Mouse (Mus musculus): ENCODE results near the gene Hist1h2ae.
"Not testable (repeated sequence)": the region's sequence is repeated elsewhere in the genome, so short reads cannot be mapped to it uniquely, and the experiment has no call there.

Gene Hist1h2ae

GRCm38 (mm10) chr13:23571022-23571503 lies at the start of gene Hist1h2ae, which contains the start of gene Hist1h2bg:
Gene Hist1h2ae, minus strand, starts transcription at chr13:23571220.
Gene Hist1h2bg, plus strand, starts transcription at chr13:23571396.
- peak; percentile 96 for DNase-seq (ENCODE audit: low read depth, low spot score)

GRCm38 (mm10) chr13:23620056-23620732 lies 49.2 kb upstream of the Hist1h2ae start:
- DNase-seq (ENCODE audit: low read depth, low spot score), result peak; percentile 13

- no peak for DNase-seq (ENCODE audit: low read depth, low spot score)
These were observed 40.6 kb upstream of the Hist1h2ae start for GRCm38 (mm10) chr13:23611638-23612037.

GRCm38 (mm10) chr13:23610393-23610792 lies 39.4 kb upstream of the Hist1h2ae start:
- no peak for DNase-seq (ENCODE audit: low read depth, low spot score)

DNA sequence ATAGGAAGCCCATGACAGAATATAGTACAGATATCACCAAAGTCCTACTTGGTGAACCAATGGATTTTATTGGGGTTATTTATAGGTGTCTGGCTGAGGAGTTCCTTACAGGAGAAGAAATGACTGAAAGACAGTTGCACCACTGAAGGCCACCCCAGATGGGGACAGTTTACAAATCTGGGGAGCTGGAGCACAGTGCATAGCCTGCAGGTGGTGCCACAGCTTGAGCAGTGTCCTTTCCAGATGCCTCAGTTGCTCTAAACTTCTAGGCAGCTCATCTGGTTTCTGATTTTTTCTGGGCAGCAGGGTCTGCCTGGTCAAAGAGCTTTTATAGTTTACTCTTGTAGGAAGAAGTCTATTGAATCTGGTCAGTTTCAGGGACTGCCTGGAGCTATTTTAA lies 38.8 kb upstream of the Hist1h2ae start:
- DNase-seq (ENCODE audit: low read depth, low spot score), result no peak

DNA sequence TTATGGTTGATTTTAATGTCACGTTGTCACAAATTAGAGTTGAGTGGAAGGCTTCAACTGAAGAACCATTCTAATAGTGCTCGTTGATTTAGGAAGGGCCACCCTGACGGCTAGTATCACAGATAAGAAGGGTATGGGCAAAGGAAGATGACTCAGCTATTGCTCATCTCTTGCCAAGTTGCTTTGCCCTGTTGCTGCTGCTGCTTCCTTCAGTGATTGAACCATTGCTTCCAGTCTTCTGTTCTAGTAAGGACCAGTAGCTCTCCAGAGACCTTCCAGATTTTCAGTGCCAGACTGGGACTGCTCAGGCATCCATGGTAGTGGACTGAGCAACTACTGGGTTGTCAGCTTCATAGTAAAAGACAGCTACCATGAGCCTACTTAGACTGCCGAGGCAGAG lies 38.2 kb upstream of the Hist1h2ae start:
- DNase-seq (ENCODE audit: low read depth, low spot score), result peak; percentile 29

- DNase-seq (ENCODE audit: low read depth, low spot score), result no peak
These were observed 34.0 kb upstream of the Hist1h2ae start for GRCm38 (mm10) chr13:23605052-23605451.

- DNase-seq (ENCODE audit: low read depth, low spot score), result no peak
These were observed 33.4 kb upstream of the Hist1h2ae start for GRCm38 (mm10) chr13:23604452-23604851.

DNA sequence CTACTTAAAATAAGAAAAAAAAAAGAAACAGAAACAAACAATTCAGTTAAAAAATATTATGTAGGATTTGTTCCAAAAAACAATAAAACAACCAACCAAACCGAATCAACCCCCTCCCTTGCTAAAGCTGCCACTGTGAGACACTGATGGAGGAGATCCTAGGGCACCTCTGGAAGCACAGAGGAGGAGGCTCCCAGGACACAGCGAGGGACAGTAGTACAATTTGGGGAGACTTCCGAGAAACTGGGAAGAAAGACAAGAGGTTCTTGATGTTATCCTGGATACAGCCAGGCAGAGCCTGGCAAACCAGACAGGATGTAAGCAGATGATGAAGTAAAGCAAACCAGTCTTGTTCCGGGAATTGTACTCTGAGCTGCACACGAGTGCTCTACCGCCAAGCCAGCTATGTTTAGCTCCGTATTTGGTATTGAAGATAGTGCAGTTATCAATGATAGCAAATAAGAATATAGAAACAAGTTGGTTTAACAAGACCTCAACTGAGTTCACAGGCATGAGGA lies 32.2 kb upstream of the Hist1h2ae start:
- DNase-seq (ENCODE audit: low read depth, low spot score), result no peak

DNA sequence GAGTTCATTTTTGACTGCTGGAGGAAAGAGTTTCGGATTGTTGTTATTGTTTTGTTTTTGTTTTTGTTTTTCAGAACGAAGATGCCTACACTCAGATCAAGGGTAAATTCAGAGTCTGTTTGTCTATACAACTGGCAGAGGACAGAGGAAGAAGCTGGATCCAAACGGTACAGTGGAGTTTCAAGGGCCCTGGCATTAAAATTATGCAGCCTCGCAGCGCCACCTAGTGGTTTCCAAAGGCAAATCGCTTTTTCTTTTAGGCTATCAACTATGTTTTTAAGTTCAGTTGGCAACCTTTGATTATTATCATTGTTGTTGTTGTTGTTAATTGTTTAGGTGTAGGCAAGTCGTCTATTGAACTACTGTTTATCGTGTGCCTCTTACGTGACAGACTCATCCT lies 26.9 kb upstream of the Hist1h2ae start:
- DNase-seq (ENCODE audit: low read depth, low spot score), result peak; percentile 88

- DNase-seq (ENCODE audit: low read depth, low spot score), result no peak
These were observed 24.8 kb upstream of the Hist1h2ae start for GRCm38 (mm10) chr13:23595622-23596372.

- DNase-seq (ENCODE audit: low read depth, low spot score), result no peak
These were observed 24.2 kb upstream of the Hist1h2ae start for GRCm38 (mm10) chr13:23595185-23595584.

GRCm38 (mm10) chr13:23593051-23593770 lies 22.2 kb upstream of the Hist1h2ae start:
- DNase-seq (ENCODE audit: low read depth, low spot score), result no peak

- DNase-seq (ENCODE audit: low read depth, low spot score), result no peak
These were observed 21.6 kb upstream of the Hist1h2ae start for GRCm38 (mm10) chr13:23592614-23593013.

DNA sequence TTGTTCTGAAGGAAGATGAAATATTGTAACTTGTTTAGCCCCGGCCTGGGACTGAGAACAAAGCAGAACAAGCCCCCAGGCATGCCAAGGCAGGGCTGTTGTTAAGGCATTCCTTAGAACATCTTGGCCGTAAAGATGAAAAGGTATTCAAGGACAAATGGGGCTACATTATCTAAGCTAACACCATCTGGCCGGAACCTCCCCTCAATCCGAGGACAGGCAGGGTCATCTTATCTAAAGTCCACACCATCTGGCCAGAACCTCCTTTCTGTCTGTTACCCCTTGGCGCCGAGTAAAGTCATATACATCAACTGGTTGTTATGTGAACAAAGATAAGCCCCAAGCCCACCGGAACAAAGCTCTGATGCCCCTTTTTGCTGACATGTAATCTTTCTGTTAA lies 20.9 kb upstream of the Hist1h2ae start:
- not testable (repeated sequence) for DNase-seq (ENCODE audit: low read depth, low spot score)

DNA sequence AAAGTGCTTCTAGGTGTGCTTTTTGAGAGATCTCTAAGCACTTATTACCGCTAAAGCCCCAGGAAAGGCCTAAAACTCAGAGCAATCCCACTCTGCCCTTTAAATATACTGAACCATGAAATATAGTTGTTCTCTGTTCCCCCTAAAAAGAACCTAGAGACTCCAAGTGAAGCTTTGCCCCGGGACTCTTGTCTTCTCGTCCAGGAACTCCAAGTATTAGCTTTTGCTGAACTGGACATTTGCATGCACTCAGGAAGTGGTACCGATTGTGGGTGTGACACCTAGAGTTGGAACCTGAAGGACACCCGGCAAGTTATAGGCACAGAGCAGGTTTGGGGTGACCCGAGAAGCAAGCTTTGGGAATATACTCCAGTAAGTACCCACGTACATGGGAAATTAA lies 20.2 kb upstream of the Hist1h2ae start:
- no peak for DNase-seq (ENCODE audit: low read depth, low spot score)

DNA sequence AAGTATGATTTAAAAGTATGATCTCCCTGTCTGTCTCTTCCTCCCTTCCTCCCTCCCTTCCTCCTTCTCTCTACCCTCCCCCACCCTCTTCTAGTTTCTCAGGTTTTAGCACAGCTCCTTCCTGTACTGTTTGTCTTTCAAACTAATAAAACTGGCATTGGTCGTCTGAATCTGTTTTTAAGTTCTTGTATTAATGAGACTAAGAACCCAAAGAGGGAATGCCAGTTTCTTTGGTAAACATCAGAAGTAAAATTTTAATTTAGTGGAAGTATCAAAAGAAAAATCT lies 15.9 kb upstream of the Hist1h2ae start:
- peak; percentile 27 for DNase-seq (ENCODE audit: low read depth, low spot score)

- peak; percentile 56 for DNase-seq (ENCODE audit: low read depth, low spot score)
These were observed 15.3 kb upstream of the Hist1h2ae start for GRCm38 (mm10) chr13:23586099-23586939.

GRCm38 (mm10) chr13:23585442-23586098 lies 14.6 kb upstream of the Hist1h2ae start:
- peak; percentile 94 for DNase-seq (ENCODE audit: low read depth, low spot score)

DNA sequence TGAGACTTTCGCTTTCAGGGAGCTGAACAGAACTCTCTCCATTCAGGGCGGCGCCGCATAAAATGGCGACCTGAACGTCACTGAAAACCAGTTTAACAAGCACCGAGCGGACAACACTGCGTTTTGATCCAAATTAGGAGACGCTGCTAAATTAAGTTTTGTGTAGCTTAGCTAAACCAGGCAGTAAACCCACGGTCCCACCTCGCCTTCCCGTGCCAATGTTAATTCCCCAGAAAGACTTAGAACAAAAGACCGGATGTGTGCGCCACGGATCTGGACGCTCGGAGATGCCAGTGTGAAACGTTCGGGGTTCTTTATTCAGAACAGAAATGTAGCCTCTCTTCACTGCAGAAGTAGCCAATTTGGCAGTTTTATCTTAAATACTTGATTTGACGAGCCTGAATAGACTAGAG lies 14.0 kb upstream of the Hist1h2ae start:
- peak; percentile 81 for DNase-seq (ENCODE audit: low read depth, low spot score)

DNA sequence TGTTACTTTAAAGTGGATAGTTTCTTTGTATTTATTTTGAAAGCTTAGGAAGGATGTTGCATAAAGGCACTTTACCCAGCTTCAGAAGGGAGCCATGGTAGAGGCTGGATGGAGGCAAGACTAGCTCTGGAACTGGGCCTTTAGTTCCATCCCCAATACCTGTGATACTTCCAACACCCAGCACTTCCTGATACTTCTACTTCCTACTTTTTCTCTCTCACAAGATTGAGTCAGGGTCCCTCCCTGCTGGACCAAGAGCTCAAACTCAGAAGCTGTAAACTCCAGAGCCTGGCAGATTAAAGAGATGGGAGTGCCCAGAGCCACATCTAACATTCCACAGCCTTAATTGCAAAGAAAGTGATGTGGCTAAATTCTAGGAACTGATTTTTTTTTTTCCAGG lies 13.3 kb upstream of the Hist1h2ae start:
- DNase-seq (ENCODE audit: low read depth, low spot score), result peak; percentile 75
